Mouse (Mus musculus): ENCODE measurements around the gene Piga. TPM values are rescaled to one million over a fixed set of nuclear protein-coding genes. Genes with fewer than 3 reads are reported as not detected.

Gene Piga
- 10 to 100 TPM; 12.0 to 14.2 TPM for total RNA-seq (2021)
- long read RNA-seq, experiment 1, partial matches to known transcripts, result 1 of 1 reads
- long read RNA-seq, experiment 1, other reads (novel, unspliced or antisense), result 0 of 1 reads
- long read RNA-seq, experiment 2, partial matches to known transcripts, result 4 of 12 reads
- long read RNA-seq, experiment 2, other reads (novel, unspliced or antisense), result 3 of 12 reads

DNA sequence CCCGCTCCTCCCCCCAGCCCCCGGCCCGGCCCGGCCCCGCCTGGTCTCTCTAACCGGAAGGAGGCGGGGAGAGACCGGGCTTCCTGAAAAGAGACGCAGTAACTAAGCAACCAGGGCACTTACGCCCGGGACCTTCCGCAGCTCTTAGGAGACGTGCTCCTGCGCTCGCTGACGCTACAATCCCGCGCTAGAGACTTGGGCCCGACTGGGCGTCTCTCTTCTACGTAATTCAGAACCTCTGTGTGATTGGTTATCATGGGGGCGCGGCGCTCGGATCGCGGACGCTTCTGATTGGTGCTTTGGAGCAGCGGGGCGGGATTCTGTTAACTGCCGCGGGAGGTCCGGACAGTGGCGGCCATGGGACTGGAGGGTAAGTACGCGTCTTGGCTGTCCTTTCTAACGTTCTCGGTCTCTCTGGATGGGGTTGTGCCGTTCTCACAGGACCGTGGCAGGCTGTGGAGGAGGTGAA lies at the start of gene Piga:
Piga (plus strand) TSS at position 317 of the 469 bp plus-strand sequence.
- DNase-seq (ENCODE audit: low spot score in 2 of 2), result peak; percentile 65 to 71

DNA sequence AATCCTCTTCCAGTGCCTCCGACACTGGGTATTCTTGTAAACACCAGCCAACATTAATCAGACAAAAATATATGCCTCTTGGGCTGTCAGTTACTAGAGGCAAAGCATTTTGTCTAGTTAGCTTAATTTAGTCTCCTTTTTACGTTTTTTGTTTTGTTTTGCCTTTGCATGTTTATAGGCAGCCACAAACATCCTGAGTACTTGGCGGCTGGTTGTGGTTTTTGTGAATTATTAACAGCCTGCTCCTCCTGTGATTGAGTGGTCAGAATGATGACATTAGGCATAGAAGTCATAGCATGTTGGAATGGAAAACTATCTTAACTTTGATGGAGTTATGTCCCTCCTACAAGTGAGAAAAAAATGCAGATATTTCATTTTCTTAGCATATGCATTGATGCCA lies 49.0 kb upstream of the Piga start:
- no peak for DNase-seq (ENCODE audit: low spot score in 2 of 2)

DNA sequence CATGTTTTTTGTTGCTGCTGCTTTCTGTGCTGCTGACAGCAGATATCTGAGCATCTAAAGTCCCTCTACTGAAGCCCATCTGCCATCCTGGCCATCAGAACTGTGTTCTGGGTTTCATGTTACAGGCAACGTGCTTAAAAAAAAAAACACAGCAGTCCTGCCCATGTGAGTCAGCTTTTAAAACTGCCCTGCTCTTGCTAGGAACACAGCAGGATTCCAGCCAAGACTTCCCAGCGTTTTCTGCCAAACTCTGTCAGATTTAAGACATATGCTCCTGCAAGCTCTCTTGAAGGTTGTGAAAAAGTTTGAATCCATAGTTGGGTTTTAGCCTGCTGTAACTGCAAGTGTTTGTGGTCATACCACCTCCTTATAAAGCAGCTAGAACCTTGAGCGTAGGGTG lies 46.5 kb upstream of the Piga start, which contains the start of gene Vegfd:
Vegfd (plus strand) TSS at position 298 of the 400 bp plus-strand sequence.
- no peak for DNase-seq (ENCODE audit: low spot score in 2 of 2)

DNA sequence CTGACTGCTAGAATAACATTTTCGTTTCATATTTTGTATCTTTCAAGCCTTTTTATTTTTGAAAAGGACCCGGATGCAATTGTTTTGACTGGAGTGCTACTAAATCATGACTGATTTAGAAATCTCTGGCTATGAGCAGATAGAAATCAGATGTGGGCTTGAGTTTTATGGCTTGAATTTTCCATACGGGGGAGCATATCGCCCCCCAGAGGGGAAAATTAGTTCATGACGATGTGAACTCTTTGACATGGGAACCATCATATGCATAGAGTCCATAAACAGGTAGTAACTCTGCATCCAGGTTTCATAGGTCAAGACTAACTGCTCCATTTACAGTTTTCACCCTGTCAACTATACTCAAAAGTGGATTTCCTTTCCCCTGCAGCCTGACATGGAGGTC lies 45.0 kb upstream of the Piga start:
- DNase-seq (ENCODE audit: low spot score in 2 of 2), result no peak

DNA sequence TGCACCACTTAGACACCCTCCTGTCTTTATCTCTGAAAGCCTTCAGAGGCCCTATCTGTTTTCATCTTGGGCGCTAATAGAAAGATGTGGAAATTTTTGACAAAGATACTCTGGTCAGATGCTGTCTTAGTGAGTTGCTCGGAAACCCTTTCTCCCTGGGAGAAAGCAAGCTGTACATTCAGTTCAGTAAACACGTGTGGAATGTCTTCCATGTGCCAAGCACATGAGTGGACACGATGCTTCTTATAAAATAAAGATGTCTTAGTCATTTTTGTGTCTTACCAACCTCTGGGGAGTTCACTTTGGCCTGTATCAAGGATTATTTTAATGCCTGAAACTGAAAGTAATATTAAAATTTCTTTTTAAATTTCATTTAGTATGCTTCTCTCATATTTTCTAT lies 39.9 kb upstream of the Piga start:
- DNase-seq (ENCODE audit: low spot score in 2 of 2), result no peak

DNA sequence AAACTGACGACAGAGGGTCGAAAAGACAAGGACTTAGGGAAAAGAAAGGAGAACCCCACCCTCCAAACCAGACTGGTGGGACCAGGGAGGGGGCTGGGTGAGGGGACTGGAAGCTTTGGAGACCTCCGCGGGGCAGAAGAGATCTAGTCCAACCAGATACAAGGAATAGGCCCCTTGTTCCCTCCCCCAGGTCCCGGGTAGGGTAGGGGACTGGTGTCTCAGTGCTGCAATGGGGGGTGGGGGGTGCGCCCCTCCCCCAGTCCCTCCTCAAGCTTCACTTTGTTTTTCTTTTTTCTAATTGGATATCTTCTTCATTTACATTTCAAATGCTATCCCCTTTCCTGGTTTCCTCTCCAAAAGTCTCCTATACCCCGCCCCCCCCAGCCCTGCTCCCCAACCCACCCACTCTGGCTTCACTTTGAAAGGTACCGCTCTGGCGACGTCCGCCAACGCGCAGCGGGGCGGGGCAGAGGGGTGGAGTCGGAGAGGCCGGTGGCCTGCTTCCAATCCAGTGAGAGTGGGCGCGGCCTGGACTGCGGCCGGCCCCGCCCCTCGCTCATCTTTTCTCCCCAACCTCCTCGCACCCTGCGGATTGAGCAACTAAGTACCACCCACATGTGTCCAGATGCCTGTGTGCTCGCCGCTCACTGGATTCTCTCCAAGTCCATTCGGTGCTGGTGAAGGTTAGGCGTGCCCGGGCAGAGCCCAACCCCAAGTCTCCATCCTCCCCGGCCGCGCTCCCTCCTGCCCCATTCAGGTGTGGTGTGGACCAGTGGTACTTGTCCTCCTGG lies 37.8 kb upstream of the Piga start:
- DNase-seq (ENCODE audit: low spot score in 2 of 2), result peak; percentile 53 to 61

DNA sequence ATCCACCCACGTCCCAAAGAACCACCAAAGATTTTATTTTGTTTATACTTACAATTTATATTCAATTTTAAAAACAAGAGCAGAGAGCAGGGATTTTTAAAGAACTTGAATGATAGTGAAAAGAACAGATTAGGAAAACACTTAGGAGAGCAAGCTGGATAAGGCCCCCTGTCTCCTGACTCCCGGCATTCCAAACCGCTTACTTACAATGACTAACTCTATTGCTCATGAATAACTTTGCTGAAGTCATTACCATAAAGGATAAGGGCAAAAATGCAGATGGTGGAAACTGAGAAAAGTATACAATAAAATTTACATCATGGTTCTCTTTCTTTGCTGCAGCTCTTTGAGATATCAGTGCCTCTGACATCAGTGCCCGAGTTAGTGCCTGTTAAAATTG lies 25.5 kb upstream of the Piga start:
- no peak for DNase-seq (ENCODE audit: low spot score in 2 of 2)

DNA sequence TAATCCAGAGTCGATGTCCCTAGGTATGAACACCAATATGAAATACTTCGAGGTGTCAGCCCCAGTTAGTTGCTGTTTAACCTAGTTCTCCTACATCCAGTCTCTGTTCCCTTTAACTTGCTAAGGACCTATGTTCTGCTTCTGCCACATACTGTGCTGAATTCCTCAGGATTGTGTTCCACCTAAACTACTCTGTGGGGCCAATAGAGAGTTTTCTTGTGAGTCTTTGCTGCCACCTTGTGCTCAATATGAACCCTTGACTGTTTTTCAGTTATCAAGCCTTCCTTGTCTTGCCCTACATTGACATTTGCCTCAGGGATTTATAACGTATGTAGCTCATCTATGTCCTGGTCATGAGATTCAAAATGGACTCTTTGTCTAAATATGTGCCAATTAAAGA lies 21.1 kb upstream of the Piga start:
- DNase-seq (ENCODE audit: low spot score in 2 of 2), result no peak

DNA sequence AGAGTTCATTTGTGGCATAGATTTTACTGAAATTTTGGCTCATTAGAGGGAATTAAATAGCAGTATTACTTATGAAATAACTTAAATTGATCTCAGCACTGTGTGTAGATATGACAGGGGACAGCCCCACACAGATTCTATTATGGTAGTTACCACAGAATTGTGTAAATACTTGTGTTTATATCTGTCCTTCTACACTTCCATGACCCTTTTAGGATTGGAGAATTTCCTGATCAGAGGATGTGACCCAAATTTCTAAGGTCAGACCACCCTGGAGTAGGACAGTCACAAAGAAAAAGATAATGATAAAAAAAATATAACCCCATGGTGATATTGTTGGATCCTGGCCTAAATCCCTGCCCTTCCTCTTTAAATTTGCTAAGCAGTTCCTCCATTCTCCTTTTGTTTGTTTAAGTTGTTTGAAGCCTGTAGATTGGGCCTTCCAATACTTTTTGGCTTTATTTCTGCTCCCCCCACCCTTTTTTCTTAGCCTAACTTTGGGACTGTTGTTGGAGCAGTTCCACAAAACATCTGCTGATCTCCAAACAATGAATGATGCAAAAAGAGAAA lies 14.4 kb upstream of the Piga start:
- no peak for DNase-seq (ENCODE audit: low spot score in 2 of 2)

DNA sequence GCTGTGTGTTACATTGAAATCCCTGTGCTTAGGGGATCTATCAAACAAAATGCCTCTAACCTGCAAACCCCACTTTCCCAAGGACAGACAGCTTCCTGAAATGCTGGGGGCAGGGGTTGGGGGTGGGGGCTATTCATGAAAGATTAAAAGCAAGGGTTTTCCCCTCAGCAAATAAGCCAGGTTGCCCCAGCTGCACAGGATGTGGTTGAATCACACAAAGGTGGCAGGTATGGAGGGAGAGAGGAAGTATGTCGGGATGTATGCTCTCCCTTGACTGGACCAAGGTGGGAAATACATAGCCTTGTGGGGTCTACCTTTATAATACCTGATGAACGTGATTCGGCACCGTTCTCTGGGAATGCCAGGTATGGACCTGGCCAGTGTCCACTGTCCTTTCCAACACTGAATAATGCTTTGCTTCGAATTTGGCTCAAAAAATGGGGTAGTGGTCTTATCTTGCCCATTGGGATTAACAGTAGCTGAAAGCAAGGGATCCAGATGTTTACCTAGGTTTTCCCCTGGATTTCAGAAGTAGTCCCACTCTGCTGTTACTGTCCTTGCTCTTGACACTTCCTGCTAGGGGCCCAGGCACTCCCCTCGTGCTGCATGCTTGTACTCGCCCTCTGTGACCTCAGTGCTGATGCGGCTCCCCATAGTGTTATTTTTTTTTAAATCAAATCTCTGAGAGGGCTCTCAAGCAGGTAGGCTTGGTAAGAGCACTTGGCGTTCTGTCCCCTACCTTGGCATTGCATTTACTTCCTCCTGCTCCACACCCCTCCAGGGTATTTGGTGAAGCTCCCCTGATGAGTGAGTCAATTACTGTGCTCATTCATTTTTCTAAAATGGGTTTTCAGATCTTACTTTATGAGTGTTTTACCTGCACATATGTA lies 13.2 kb upstream of the Piga start:
- DNase-seq (ENCODE audit: low spot score in 2 of 2), result no peak

DNA sequence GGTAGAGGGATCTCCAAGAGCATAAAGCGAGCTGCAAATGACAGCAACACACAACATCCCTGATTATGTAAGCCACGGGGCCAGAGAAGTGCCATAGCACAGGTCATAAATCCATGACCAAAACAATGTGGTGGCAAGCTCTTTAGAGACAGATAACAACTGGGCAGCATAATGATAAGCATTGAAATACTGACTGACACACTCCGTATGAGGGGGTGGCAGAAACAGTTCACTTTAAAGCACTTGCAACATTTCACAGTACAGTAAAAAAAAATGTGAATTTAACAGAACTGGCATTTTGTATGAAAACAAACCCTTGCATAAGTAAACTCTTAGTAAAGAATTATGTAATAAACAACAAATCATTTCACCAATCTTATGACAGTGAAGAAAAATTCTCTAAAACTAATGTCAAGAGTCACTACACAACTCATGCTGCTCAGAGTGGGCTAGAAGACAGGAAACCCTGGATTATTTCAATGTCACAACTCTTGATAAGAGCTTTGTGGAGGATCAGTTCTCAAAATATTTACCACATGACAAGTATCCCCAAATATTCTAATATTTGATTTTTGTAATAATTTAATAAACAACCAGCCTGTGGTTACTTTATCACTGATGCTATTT lies 11.2 kb upstream of the Piga start:
- DNase-seq (ENCODE audit: low spot score in 2 of 2), result no peak

DNA sequence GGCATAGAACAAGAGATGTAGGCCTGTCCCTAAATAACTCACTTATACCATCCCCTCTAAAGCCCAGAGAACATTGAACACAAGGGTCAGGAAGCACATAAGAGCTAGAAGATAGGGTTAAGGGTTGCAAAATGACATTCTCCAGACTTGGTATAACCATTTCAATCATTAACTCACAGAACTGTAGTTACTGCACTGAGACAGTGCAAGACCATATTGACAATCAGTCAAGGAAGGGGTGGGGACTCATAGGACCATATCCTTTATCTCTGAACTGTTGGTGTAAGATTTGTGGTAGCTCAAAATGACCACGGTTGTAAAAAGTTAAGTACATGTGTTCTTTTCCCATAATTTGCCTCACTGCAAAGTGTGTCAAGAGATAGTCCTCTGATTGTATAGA lies 9.0 kb upstream of the Piga start:
- DNase-seq (ENCODE audit: low spot score in 2 of 2), result no peak

DNA sequence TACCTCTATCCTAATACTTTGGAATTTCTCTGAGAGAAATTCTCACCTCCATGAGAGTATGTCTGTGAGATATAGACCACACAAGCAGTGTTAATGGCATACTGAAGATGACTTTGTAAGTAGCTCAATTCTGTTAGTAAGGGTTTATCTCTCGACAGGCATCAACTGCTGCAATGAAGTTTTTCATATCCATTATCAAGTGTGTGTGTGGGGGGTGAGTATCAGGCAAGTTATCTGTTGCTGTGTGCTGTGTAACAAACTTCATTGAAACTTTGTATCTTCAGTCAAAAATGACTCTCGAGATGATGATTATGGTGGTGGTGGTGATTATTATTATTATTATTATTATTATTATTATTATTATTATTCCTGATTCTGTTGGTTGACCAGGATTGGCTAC lies 2.8 kb upstream of the Piga start:
- DNase-seq (ENCODE audit: low spot score in 2 of 2), result no peak

DNA sequence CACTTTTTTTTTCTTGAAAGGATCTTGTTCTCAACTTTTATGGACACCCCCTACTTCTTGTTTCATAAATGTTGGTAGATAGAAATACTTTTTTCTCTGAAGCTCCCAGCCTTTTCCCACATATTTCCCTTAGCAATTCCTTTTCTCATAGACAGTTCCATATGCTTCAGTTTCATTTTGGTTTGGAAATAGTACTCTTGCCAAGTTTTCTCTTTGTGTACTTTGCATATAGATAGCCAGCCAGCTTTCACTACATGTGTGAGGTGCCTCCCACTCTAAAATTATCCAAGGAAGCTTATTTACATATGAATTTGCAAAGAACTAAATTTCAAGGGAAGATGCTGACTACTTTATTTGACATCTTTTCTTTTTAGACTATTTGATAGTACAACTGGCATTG lies 1.6 kb upstream of the Piga start:
- no peak for DNase-seq (ENCODE audit: low spot score in 2 of 2)

DNA sequence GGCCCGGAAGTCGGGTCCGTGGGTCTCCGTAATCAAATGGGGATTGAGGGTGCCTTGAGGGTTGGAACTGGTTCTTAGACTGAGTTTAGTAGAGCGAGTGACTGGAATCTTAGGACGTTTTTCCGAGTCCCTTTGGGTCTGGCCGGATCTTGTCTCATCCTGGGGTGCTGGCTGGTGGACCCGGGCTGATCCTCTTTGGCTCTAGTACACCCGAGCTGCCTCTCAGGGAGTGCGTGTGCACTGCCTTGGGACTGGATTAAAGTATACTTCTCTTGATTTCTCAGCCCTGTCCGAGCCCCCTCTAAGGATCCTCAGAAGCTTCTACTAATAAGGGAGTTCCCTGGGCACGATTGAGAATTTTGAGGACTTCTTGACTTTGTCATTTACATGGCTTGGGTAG lies 368 bp downstream of the Piga start:
- no peak for DNase-seq (ENCODE audit: low spot score in 2 of 2)

DNA sequence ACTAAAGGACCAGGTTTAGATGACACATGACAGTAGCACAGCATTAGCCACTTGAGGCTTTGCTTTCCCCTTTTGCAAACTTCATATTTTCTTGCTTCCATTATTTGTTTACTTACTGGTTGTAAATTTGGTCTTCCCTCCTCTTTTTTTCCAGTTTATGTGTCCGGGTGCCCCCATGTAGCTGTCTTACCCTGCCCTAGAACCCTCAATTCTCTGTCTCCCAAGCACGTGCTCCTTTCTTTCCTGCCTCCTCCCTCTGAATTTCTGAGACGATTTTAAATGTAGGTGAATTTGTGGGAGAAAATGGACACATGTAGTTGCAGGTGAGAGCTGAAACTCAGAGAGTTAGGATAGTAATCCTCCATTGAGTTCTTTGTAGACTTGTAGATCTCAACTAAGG lies 931 bp downstream of the Piga start:
- no peak for DNase-seq (ENCODE audit: low spot score in 2 of 2)

DNA sequence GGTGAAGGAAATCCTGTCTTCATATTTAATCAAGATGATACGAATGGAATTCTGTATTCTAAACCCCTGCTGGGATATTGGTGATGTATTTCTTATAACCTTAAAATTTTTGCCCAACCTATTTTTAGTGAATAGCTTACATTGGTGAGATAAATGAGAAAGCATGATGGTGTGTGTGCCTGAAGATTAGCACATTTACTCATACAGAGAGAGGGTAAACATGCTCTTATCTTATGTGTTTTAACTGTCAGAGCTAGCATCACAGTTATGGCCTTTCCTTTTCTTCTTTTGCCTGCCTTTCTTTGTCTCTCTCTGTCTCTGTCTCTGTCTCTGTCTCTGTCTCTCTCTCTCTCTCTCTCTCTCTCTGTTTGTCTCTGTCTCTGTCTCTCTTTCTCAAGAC lies 5.2 kb downstream of the Piga start:
- no peak for DNase-seq (ENCODE audit: low spot score in 2 of 2)

DNA sequence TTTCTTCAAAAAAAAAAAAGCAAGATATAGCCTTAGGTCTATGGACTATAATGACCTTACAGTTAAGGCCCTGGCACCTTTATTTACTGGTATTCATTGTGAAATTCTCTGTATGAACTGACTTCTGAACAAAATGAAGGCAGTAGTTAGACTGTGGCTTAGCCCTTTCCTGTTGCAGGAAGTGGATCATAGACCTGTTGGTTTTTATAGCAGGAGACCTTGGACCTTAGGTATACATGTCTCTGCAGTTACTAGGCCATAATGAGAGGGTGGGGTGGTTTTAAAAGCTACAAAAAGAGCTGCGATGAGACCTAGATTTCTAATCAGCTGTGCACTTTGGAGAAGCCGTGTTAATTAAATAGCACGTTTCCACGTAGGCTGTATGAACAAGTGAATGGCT lies 7.7 kb downstream of the Piga start:
- no peak for DNase-seq (ENCODE audit: low spot score in 2 of 2)

DNA sequence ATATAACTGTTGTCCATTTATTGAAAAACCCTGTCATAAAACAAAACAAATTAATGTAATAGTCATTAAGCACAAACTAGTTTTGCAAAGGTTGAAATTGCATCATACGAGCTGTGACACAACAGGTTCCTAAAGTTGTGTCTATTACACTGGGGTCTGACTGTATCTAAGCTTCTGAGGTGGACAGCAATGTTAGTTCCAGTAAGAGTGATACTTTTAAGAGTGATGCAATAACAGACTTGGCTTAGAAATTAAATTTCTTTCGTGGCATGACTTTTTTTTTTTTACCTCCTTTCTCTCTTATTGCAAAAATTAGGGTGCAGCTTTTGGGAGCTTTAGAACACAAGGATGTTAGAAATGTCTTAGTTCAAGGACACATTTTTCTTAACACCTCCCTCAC lies 8.6 kb downstream of the Piga start:
- DNase-seq (ENCODE audit: low spot score in 2 of 2), result no peak

DNA sequence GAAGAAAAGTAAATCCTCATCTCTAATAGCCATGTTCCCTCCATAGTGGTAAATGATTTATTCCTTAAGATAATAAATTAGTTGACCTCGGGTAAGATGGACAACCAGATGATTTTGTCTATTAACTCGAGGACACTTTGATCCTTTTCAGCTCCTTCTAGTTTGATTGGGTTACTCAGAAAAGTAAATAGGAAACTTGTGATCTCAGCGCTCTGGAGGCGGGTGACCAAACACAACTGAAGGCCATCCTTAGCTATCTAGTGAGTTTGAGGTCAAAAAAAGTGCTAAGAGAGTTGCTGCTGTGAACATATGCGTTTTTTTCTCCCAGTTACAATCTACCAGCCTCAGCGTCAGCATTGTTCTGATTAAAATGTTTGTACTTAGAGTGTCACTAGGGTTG lies 11.0 kb downstream of the Piga start:
- DNase-seq (ENCODE audit: low spot score in 2 of 2), result no peak

DNA sequence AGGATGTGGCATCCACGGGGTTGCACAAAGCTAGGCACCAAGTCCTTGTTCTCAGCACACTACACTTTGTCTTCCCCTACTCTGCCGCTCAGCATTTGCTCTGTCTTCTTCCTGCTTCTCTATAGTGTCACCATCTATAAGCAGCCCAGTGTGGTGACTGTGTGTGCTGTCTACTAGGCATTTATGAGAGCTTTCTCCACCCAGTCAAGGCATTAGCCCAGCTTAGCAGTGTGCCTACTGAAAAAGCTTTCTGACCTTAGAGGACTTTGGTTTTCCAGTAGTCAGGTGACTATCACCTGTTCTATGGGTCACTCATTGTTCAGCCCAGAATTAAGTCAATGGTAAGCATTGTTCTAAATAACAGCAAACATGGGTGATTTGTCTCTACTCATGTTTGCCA lies 11.5 kb downstream of the Piga start:
- no peak for DNase-seq (ENCODE audit: low spot score in 2 of 2)

Data from adrenal gland, postnatal 4 days (tissue).